Mouse (Mus musculus) E14TG2a.4 (cell line): ENCODE data around the gene Arhgef15.

ENCODE experiments used
- H3K27me3 ChIP-seq: 2 replicates; pipeline ENCODE4 v1.6.1; 2014; ENCODE audit warnings: low read length, control low read depth; ENCODE audit not compliant: insufficient read depth
- H3K36me3 ChIP-seq: 2 replicates; pipeline ENCODE4 v1.6.1; 2014; ENCODE audit warnings: low read length, control low read depth; ENCODE audit not compliant: insufficient read depth
- H3K4me1 ChIP-seq: replicated peaks from 2 replicates; pipeline ENCODE4 v1.6.1; 2014; ENCODE audit warnings: low read depth, low read length, control low read depth
- H3K4me3 ChIP-seq: replicated peaks from 2 replicates; pipeline ENCODE4 v1.5.1; 2014; ENCODE audit warnings: mild to moderate bottlenecking, low read length
- H3K9me3 ChIP-seq: 2 replicates; pipeline ENCODE4 v1.6.1; 2014; ENCODE audit warnings: low read length, control low read depth
- CTCF ChIP-seq: conservative IDR thresholded peaks from 2 replicates; pipeline ENCODE4 v1.5.1; 2014; ENCODE audit warnings: low read length
- NANOG ChIP-seq: IDR thresholded peaks from 2 replicates; pipeline ENCODE4 v1.6.1; 2014; ENCODE audit warnings: borderline replicate concordance, low read length, mixed read lengths
- POU5F1 ChIP-seq: IDR thresholded peaks from 2 replicates; pipeline ENCODE4 v1.6.1; 2014; ENCODE audit warnings: low read length, borderline replicate concordance

Gene Arhgef15

GRCm38 (mm10) chr11:68957971-68958370 is 691 bp upstream of the Arhgef15 start:
- Histone ChIP-seq H3K4me3 (no peak overlapping the region), H3K27me3 (peaks cover 39% of the 10 kb centered on the region), H3K4me1 (peaks cover 61% of the 10 kb centered on the region), H3K36me3 (no peaks in the 10 kb centered on the region), H3K9me3 (no peaks in the 10 kb centered on the region)
- TF ChIP-seq CTCF, result no peak
- no peak for TF ChIP-seq POU5F1
- no peak for TF ChIP-seq NANOG

GRCm38 (mm10) chr11:68956697-68957096 is 583 bp downstream of the Arhgef15 start:
- Histone ChIP-seq H3K36me3 (no peaks in the 10 kb centered on the region), H3K4me1 (peaks cover 49% of the 10 kb centered on the region), H3K4me3 (peak overlapping the region; percentile 75), H3K9me3 (no peaks in the 10 kb centered on the region), H3K27me3 (peaks cover 48% of the 10 kb centered on the region)
- TF ChIP-seq NANOG (no peak), CTCF (no peak), POU5F1 (no peak)

GRCm38 (mm10) chr11:68956107-68956506 is 1.2 kb downstream of the Arhgef15 start:
- peaks cover under 1% of the 10 kb centered on the region; the same call in 1 of the 2 replicates for H3K36me3 ChIP-seq
- no peak for TF ChIP-seq NANOG
- no peaks in the 10 kb centered on the region for H3K9me3 ChIP-seq
- peak overlapping the region; percentile 75 for H3K4me3 ChIP-seq
- H3K27me3 ChIP-seq, result peaks cover 54% of the 10 kb centered on the region
- H3K4me1 ChIP-seq, result peaks cover 47% of the 10 kb centered on the region

- H3K36me3 ChIP-seq, result peaks cover 4% of the 10 kb centered on the region; the same call in 1 of the 2 replicates
These were observed 1.8 kb downstream of the Arhgef15 start for GRCm38 (mm10) chr11:68955473-68955872.

GRCm38 (mm10) chr11:68954408-68954807 is 2.9 kb downstream of the Arhgef15 start:
- no peak for TF ChIP-seq CTCF
- TF ChIP-seq POU5F1, result no peak
- 0 out of 2 replicates have a peak, but pooled peaks have one; percentile 8 for TF ChIP-seq NANOG
- peak overlapping the region; percentile 80 for H3K4me3 ChIP-seq
- no peaks in the 10 kb centered on the region for H3K9me3 ChIP-seq
- H3K36me3 ChIP-seq, result peaks cover 8% of the 10 kb centered on the region
- H3K27me3 ChIP-seq, result peaks cover 62% of the 10 kb centered on the region
- H3K4me1 ChIP-seq, result peaks cover 45% of the 10 kb centered on the region

More at GRCm38 (mm10) chr11:68955473-68955872, 1.8 kb downstream of the Arhgef15 start:
- Histone ChIP-seq H3K4me3 (no peak overlapping the region), H3K27me3 (peaks cover 58% of the 10 kb centered on the region), H3K4me1 (peaks cover 45% of the 10 kb centered on the region), H3K9me3 (no peaks in the 10 kb centered on the region)
- TF ChIP-seq CTCF (no peak), NANOG (no peak), POU5F1 (no peak)

GRCm38 (mm10) chr11:68953903-68954302 is 3.4 kb downstream of the Arhgef15 start:
- Histone ChIP-seq H3K4me1 (peaks cover 45% of the 10 kb centered on the region), H3K36me3 (peaks cover 8% of the 10 kb centered on the region), H3K9me3 (no peaks in the 10 kb centered on the region), H3K27me3 (peaks cover 62% of the 10 kb centered on the region), H3K4me3 (peak overlapping the region; percentile 80)
- TF ChIP-seq CTCF (no peak), POU5F1 (no peak), NANOG (no peak)

GRCm38 (mm10) chr11:68947542-68947993 is 9.7 kb downstream of the Arhgef15 start:
- Histone ChIP-seq H3K4me1 (peaks cover 20% of the 10 kb centered on the region), H3K36me3 (peaks cover 20% of the 10 kb centered on the region), H3K4me3 (peak overlapping the region; percentile 63; the same call in 1 of the 2 replicates), H3K27me3 (peaks cover 48% of the 10 kb centered on the region), H3K9me3 (no peaks in the 10 kb centered on the region)
- TF ChIP-seq CTCF, result no peak
- no peak for TF ChIP-seq POU5F1
- TF ChIP-seq NANOG, result no peak

- peaks cover 20% of the 10 kb centered on the region for H3K36me3 ChIP-seq
- peaks cover 20% of the 10 kb centered on the region for H3K4me1 ChIP-seq
- TF ChIP-seq CTCF (no peak), POU5F1 (no peak), NANOG (no peak)
- H3K27me3 ChIP-seq, result peaks cover 43% of the 10 kb centered on the region
- H3K9me3 ChIP-seq, result no peaks in the 10 kb centered on the region
- peak overlapping the region; percentile 63 for H3K4me3 ChIP-seq
These were observed 10.4 kb downstream of the Arhgef15 start for GRCm38 (mm10) chr11:68946806-68947440.

- peaks cover 34% of the 10 kb centered on the region for H3K27me3 ChIP-seq
- H3K36me3 ChIP-seq, result peaks cover 19% of the 10 kb centered on the region
- no peaks in the 10 kb centered on the region for H3K9me3 ChIP-seq
- H3K4me1 ChIP-seq, result peaks cover 20% of the 10 kb centered on the region
- no peak overlapping the region for H3K4me3 ChIP-seq
- TF ChIP-seq NANOG, result no peak
- TF ChIP-seq POU5F1, result no peak
- TF ChIP-seq CTCF, result no peak
These were observed 11.3 kb downstream of the Arhgef15 start for GRCm38 (mm10) chr11:68946001-68946400.
